ENCODE assay signal across 8 mouse cellular contexts in genomic region chr17:47139171-47139617, GRCm38 (mm10).
DNase-seq lines count a peak whose midpoint lies in the region; ATAC-seq lines count a peak whose summit lies in the region.

No protein-coding gene starts in this region.

- peak overlapping the region; percentile 96 for H3K9ac ChIP-seq in heart, embryonic 12.5 days
- H3K9ac ChIP-seq in liver, embryonic 13.5 days = peak overlapping the region; percentile 55

- peak overlapping the region; percentile 92 for H3K4me2 ChIP-seq in heart, embryonic 12.5 days
- H3K4me2 ChIP-seq in liver, embryonic 13.5 days = peak overlapping the region; percentile 79

- DNase-seq in cerebellum, adult 11-12 months = peak; percentile 16
- DNase-seq in cerebellum, adult 8-10 months = no peak
- peak; percentile 14 for DNase-seq in right cerebral cortex, adult 18-20 months
- DNase-seq in right cerebral cortex, postnatal 36 days (ENCODE audit: low spot score in 2 of 2) = no peak
- no peak for DNase-seq in liver, embryonic 13.5 days
- DNase-seq in right cerebral cortex, postnatal 4 days = peak; percentile 65
- no peak for DNase-seq in gastrocnemius, postnatal 25 days

- H3K4me3 ChIP-seq in heart, embryonic 12.5 days = peak overlapping the region; percentile 86
- H3K4me3 ChIP-seq in liver, embryonic 13.5 days (replicated peaks) = peak overlapping the region; percentile 63

- H3K4me1 ChIP-seq in heart, embryonic 12.5 days (replicated peaks) = peaks cover 25% of the 10 kb centered on the region
- peaks cover 33% of the 10 kb centered on the region for H3K4me1 ChIP-seq in liver, embryonic 13.5 days (replicated peaks)

- H3K9me3 ChIP-seq in heart, embryonic 12.5 days (replicated peaks) = no peaks in the 10 kb centered on the region
- H3K9me3 ChIP-seq in liver, embryonic 13.5 days (replicated peaks) = no peaks in the 10 kb centered on the region

- no peak for ATAC-seq in heart, embryonic 12.5 days (ENCODE audit: insufficient number of reproducible peaks, low FRiP score)
- ATAC-seq in liver, embryonic 13.5 days (ENCODE audit: low read depth) = no peak

- H3K27me3 ChIP-seq in heart, embryonic 12.5 days (replicated peaks) = no peaks in the 10 kb centered on the region
- peaks cover 55% of the 10 kb centered on the region for H3K27me3 ChIP-seq in liver, embryonic 13.5 days

- WGBS in heart, embryonic 12.5 days = 0% methylated on average over 18 of the region's 27 CpGs
- 2% methylated on average over 27 of the region's 27 CpGs for WGBS in liver, embryonic 13.5 days (ENCODE audit: insufficient replicate concordance)

- H3K36me3 ChIP-seq in heart, embryonic 12.5 days = no peaks in the 10 kb centered on the region
- H3K36me3 ChIP-seq in liver, embryonic 13.5 days = no peaks in the 10 kb centered on the region

- H3K27ac ChIP-seq in heart, embryonic 12.5 days (ENCODE audit: poor library complexity, severe bottlenecking) = peak overlapping the region; percentile 98
- no peak overlapping the region for H3K27ac ChIP-seq in liver, embryonic 13.5 days

Comparison
In these comparisons a context has a peak if more than half of its experiments do, and no peak if none do; other contexts are left out.
1. DNase-seq: peak in cerebellum, adult 11-12 months (single experiment), right cerebral cortex, adult 18-20 months (single experiment) and right cerebral cortex, postnatal 4 days (single experiment); none in cerebellum, adult 8-10 months (single experiment), right cerebral cortex, postnatal 36 days (0 of 2), liver, embryonic 13.5 days (single experiment) and gastrocnemius, postnatal 25 days (single experiment).